Mouse (Mus musculus): ENCODE data around the gene Nudt7. TPM values are rescaled to one million over a fixed set of nuclear protein-coding genes. Genes with fewer than 3 reads are reported as not detected.
A peak's percentile ranks its signal among the peaks of the same experiment; 100 is the strongest.

Nudt7 gene
- polyA plus RNA-seq (2012; ENCODE audit: insufficient read depth, insufficient read length, missing spikeins), result 415 and 430 TPM in 2 replicates

DNA sequence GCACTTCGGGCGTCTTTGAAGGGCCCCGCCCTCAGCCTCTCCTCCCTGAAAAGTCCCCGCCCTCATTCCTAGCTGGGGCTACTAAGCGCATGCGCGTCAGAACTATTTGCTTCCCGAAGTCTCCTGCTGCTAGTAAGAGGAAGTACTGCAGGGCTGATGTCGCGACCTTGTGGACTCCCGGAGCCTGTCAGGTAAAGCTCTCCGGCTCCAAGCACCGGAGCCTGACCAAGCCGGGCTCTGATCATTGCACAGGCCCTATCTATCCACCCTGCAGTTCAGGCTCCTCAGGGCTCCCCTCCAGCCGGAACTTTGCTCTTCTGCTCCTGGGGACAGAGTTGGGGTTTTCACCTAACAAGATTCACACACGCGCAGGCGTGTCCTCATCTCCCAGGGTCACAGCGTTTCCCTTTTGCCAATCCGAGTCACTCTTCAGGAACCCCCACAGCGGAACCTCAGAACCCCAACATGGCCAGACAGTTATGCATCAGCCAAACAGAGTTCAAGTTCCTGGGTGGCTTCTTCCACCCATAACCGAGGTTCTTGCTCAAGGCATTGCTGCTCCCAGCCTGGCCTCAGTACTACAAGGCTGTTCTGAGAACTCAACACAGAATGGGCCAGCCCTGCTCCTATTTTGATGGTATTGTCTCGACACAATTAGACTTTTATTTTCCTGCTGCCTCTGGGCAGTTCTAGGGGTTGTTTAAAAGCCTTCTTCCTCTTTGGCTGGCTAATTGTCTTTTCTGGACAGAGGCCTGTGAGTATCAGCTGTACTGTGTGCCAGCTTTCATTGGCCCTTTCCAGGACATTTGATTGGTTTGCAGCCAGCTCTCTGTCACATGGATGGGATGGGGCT is at the start of gene Nudt7:
Nudt7 (plus strand) TSS at position 48 of the 853 bp plus-strand sequence.
- H3K27ac ChIP-seq (replicated peaks; ENCODE audit: low read depth, low read length), result peak within 1 kb of the TSS; percentile 85

DNA sequence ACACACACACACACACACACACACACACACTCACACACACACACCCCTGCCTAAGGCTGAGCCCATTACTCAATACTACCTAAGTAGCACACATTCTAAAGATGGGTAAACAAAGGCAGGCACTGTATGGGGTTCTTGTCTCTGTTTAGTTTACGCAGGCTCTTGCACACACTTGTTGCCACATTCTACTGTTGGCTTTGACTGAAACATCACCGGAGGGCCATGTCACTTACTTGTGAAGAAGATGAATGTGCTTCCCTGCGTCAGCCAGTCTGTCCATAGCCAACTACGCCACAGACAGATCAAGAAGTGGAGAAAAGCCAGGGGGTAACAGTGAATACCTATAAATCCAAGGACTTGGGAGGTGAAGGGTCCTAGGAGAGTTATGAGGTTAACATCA is 45.4 kb upstream of the Nudt7 start:
- Histone ChIP-seq H3K4me3 (ENCODE audit: insufficient read depth, low read depth, low read length) (no peak overlapping the region), H3K4me1 (ENCODE audit: control insufficient read depth, insufficient read depth, insufficient read length, low read length) (no peaks in the 10 kb centered on the region), H3K27ac (replicated peaks; ENCODE audit: low read depth, low read length) (no peak overlapping the region)

More for the DNA sequence above, at the start of gene Nudt7:
- Histone ChIP-seq H3K4me3 (ENCODE audit: insufficient read depth, low read depth, low read length) (peak within 1 kb of the TSS; percentile 86), H3K4me1 (ENCODE audit: control insufficient read depth, insufficient read depth, insufficient read length, low read length) (peaks cover 6% of the 10 kb centered on the region)

DNA sequence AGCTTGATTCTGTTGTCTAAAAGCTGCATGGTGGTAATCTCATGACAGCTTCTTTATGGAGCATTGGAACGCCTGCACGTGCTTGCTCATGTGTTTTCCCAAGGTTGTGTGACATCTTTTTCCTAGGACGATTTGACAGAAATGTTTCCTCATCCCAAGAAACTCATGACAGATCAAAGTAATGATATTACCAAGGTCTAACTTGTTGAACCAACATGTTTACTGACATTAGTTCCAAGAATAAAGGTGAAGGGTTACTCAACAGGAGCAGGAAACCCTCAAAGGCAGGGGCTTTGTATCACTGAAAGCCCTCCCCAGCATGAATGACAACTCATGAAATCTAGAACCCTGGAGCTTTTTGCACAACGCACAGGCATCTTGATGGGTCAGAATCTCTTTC is 42.6 kb upstream of the Nudt7 start:
- Histone ChIP-seq H3K27ac (replicated peaks; ENCODE audit: low read depth, low read length) (no peak overlapping the region), H3K4me3 (ENCODE audit: insufficient read depth, low read depth, low read length) (no peak overlapping the region), H3K4me1 (ENCODE audit: control insufficient read depth, insufficient read depth, insufficient read length, low read length) (no peaks in the 10 kb centered on the region; the same call in 1 of the 2 replicates)

DNA sequence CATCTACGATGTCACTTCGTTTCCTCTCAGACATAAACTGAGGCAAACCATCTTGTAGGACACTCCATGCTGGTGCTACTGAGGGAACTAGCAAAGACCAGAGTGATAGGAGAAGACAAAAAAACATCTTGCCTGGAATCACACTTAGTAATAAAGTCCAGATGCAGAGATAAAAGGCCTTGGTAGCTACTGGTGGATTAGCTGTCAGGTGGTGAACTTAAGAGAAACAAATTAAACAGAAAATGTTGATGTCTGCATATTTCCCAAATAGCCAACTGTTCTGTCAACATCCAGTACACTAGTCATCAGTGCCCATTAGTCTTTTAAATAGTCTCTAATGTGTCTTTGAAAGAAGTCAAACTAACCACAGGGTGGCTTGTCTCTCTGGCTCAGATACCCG is 40.0 kb upstream of the Nudt7 start:
- no peaks in the 10 kb centered on the region; the same call in 1 of the 2 replicates for H3K4me1 ChIP-seq (ENCODE audit: control insufficient read depth, insufficient read depth, insufficient read length, low read length)
- H3K4me3 ChIP-seq (ENCODE audit: insufficient read depth, low read depth, low read length), result no peak overlapping the region
- no peak overlapping the region for H3K27ac ChIP-seq (replicated peaks; ENCODE audit: low read depth, low read length)

DNA sequence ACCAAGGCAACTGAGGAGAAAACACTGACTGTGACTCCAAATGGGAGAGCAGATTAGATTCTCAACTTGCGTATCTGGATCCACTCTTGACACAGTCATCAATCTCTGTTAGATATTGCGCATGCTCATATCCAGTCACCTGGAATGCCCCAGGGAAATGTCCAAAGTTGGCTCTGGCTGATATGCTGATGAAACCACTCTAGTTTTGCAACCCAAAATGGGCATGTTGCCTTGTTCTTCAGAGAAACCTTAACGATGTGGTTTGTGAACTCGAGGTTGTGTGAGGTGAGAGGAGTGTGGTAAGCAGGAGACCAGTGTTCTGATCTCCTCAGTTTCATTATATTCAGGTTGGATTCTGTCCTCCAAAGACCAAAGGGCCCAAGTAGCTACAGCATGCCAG is 38.8 kb upstream of the Nudt7 start:
- Histone ChIP-seq H3K27ac (replicated peaks; ENCODE audit: low read depth, low read length) (peak overlapping the region; percentile 55; the same call in 1 of the 2 replicates), H3K4me3 (ENCODE audit: insufficient read depth, low read depth, low read length) (no peak overlapping the region), H3K4me1 (ENCODE audit: control insufficient read depth, insufficient read depth, insufficient read length, low read length) (no peaks in the 10 kb centered on the region; the same call in 1 of the 2 replicates)

DNA sequence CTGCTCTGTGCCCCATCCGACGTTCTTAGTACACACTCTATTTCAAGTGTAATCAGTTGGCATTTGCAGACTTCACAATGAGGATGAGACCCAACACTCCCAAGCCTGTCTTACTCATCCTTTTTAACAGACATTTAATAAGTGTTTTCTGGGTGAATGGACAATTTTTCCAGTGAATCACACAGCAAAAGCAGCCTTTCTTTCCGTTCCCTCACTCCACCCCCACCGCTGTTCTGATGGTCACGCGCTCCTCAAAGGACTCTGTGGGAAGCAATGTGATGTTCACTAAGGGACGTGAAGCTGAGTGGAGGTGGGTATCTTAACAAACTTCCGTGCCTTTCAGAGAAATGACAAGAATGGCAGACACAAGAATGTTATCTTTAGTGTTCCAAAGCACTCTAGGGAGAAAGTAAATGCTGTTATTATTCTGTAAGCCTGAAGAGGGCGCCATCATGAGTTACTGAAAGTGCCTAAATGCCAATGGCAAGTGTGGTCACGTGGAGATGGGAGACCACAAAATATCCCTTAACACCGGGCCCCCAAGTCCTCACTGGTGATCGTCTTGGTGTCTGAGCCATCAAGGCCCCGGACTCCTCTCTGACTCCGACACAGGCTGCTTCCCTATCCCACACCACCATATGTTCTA is 32.7 kb upstream of the Nudt7 start:
- Histone ChIP-seq H3K4me3 (ENCODE audit: insufficient read depth, low read depth, low read length) (no peak overlapping the region), H3K4me1 (ENCODE audit: control insufficient read depth, insufficient read depth, insufficient read length, low read length) (no peaks in the 10 kb centered on the region), H3K27ac (replicated peaks; ENCODE audit: low read depth, low read length) (no peak overlapping the region)

DNA sequence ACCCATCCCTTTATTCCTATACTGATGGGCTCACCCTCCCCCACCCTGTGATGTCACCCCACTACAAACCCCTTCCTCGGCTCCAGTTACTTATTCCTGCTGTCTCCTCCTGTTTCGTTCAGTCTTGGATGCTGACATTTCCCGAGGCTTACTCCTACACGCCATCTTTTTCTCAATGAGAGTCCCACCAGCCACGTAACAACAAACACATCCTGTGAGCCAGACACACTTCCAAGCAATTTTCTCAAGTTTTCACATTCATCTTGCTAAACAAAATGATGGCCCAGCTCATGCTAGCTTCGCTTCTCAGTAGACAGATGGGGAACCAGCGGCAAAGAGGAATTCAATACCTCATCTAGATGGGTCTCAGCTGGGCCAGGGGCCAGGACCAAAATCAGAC is 30.0 kb upstream of the Nudt7 start:
- Histone ChIP-seq H3K4me3 (ENCODE audit: insufficient read depth, low read depth, low read length) (no peak overlapping the region), H3K4me1 (ENCODE audit: control insufficient read depth, insufficient read depth, insufficient read length, low read length) (no peaks in the 10 kb centered on the region), H3K27ac (replicated peaks; ENCODE audit: low read depth, low read length) (no peak overlapping the region)

DNA sequence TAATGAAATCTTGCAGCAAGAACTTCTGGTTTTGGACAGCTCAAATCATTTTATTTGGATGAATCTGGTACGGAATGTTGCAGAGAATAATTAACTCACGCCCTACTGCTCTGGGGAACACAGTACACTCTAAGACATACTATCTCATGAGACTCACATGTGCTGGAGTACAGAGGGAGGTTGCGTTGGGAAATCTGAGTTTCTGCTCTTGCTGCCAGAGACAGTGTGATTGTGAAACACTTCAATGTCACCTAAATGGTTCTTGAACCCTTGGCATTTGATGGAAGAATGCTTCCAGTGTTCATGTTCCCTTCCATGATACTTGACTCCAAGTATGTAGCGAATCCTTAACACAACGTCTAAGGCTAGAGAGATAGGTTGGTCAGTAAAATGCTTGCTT is 27.4 kb upstream of the Nudt7 start:
- Histone ChIP-seq H3K4me3 (ENCODE audit: insufficient read depth, low read depth, low read length) (no peak overlapping the region), H3K27ac (replicated peaks; ENCODE audit: low read depth, low read length) (no peak overlapping the region), H3K4me1 (ENCODE audit: control insufficient read depth, insufficient read depth, insufficient read length, low read length) (no peaks in the 10 kb centered on the region)

DNA sequence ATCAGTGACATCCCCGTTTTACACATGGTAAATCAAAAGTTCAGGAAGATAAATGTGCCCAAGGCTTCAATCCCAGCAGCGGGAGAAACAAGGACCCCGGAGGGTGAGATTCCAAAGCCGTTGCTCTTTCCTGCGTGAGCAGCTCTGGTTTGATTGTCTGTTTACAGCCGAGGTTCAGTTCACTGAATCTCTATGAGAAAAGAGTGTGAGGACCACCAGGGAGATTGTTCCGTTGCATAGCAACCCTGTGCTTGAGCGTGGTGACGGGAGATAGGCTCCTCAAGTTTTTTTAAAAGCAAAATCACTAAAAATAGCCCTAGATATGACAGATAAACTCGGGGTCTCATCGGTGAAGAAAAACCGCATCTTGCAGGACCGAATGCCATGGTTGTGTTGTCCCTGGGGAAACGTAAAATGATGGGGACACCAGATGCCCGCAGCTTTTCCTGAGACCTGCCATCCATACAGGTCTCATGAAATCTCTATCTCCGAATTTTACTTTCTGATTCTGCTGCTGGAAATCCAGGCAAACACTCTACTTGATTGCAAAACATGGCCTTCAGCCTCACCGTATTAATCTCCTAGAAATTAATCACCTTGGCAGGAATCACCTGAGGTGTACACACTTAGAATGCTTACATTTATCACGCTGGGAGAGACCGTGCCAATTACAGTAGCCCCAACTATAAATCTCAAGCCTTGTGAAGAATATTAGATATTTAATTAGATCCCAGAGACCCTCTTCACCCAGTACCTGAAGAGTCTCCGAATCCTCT is 23.8 kb upstream of the Nudt7 start:
- Histone ChIP-seq H3K4me3 (ENCODE audit: insufficient read depth, low read depth, low read length) (no peak overlapping the region), H3K27ac (replicated peaks; ENCODE audit: low read depth, low read length) (no peak overlapping the region), H3K4me1 (ENCODE audit: control insufficient read depth, insufficient read depth, insufficient read length, low read length) (no peaks in the 10 kb centered on the region)

DNA sequence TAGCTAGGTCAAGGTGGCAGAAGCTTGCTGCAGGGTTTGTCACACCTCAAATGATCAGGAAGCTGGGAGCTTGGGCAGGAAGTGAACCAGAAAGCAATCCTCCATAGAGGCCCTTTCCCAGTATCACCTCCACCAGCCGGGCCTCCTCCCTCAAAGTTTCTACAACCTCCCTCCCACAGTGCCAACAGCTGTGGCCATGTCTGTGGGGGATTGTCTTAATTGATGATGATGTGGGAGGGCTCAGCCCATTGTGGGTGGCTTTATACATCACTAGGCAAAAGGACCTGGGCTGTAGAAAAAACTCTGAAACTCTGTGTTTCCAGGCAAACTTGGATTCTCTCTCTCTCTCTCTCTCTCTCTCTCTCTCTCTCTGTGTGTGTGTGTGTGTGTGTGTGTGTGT is 18.3 kb upstream of the Nudt7 start:
- Histone ChIP-seq H3K4me3 (ENCODE audit: insufficient read depth, low read depth, low read length) (no peak overlapping the region), H3K27ac (replicated peaks; ENCODE audit: low read depth, low read length) (no peak overlapping the region), H3K4me1 (ENCODE audit: control insufficient read depth, insufficient read depth, insufficient read length, low read length) (no peaks in the 10 kb centered on the region)

DNA sequence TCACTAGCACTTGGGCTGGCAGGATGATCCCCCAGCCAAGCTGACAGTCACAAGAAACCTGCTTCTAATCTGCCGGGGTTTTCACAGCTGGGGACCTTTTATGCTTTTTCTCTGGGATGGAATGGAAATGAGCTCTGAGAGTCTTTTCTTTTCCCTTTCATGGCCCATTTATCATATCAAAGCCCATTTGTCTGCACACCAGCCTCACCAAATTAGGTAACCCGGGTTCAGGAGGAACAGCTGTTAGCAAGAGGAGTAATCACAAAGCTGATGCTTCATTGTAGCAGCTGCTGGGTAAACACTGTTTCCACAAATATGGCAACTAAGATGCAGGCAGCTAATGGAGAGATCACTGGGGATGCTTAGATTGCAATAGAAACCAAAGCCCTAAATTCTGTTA is 17.3 kb upstream of the Nudt7 start:
- Histone ChIP-seq H3K4me3 (ENCODE audit: insufficient read depth, low read depth, low read length) (no peak overlapping the region), H3K4me1 (ENCODE audit: control insufficient read depth, insufficient read depth, insufficient read length, low read length) (no peaks in the 10 kb centered on the region), H3K27ac (replicated peaks; ENCODE audit: low read depth, low read length) (no peak overlapping the region)

DNA sequence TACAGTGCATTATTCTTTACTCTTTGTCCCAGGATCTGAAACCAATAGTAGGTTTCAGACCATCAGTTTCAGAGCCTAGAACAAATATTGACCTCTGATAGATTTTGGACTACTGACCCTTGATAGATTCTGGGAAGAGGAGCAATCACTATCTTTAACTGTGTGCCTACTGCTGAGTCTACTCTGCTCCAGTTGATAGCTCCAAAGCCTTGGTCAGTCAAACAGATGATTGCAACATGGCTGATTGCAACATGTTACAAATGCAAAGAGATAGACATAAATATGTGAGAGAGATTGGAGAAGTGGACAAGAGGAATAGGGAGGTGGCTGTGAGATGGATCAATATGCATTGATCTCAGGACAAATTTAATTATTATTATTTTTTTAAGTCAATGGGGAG is 15.9 kb upstream of the Nudt7 start:
- Histone ChIP-seq H3K27ac (replicated peaks; ENCODE audit: low read depth, low read length) (no peak overlapping the region), H3K4me3 (ENCODE audit: insufficient read depth, low read depth, low read length) (no peak overlapping the region), H3K4me1 (ENCODE audit: control insufficient read depth, insufficient read depth, insufficient read length, low read length) (no peaks in the 10 kb centered on the region)

DNA sequence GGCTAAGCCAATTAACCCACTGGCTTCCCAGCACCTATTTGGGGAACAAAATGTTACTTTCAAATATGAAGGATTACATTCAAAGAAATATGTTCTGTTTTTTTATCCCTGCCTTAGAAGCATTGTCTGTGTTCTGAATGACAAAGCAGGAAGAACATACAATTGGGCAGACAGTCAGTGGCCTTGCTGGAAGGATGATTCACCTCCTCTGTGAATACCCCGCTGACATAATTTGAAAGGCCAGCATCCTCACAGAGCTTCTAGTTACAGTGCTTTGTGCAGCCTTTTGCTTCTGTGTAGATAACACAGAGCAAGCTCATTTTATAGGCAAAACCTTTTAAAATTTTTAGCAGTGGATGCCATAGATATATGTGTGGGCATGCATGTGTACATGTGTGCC is 11.6 kb upstream of the Nudt7 start:
- no peaks in the 10 kb centered on the region for H3K4me1 ChIP-seq (ENCODE audit: control insufficient read depth, insufficient read depth, insufficient read length, low read length)
- no peak overlapping the region for H3K4me3 ChIP-seq (ENCODE audit: insufficient read depth, low read depth, low read length)
- H3K27ac ChIP-seq (replicated peaks; ENCODE audit: low read depth, low read length), result no peak overlapping the region

DNA sequence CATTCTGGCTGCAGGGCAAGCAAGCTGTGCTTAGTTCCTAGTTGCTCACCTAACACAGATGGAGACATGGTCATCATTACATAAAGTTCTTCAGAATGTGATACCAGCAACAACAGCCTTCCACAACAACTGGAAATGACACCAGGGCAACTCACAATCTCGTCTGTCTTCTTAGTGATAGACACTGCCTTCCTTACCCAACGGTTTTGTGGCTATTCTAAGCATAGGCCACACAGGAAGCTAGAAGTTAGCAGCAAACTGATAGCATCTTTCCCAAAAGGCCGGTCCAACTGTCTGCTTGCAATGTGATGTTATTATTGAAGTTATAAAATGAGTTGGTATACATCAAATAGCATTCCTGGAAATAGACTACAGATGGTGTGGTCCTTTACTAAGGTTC is 9.7 kb upstream of the Nudt7 start:
- H3K27ac ChIP-seq (replicated peaks; ENCODE audit: low read depth, low read length), result no peak overlapping the region
- no peak overlapping the region for H3K4me3 ChIP-seq (ENCODE audit: insufficient read depth, low read depth, low read length)

DNA sequence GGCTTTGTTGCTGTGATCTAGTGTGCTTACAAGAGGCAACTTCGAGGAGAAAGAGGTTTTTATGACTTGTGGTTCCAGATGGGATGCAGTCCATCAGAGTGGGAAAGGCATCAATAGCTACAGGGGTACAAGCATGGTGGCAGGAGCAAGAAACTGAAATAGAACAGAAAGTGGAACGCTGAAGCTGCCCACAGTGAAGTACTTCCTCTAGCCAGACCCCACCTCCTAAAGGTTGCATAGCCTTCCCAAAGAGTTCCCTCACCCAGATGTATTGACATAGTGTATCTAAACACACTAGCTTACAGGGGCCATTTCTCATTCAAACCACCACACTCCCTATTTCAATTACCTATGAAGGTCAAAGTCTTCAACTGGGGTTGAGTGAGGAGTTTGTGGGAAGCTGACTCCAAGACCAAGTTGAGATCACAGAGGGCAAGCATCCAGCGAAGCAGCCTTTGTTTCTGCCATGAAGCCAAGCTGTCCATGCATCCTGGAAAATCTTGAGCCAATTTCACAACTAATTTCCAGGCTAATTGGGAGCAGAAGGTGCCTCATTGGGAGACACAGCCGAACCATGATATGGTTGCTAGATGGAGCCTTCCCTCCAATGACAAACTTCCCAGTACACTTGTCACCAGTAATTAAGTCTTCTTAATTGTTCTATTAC is 9.1 kb upstream of the Nudt7 start:
- H3K4me1 ChIP-seq (ENCODE audit: control insufficient read depth, insufficient read depth, insufficient read length, low read length), result no peaks in the 10 kb centered on the region
- H3K27ac ChIP-seq (replicated peaks; ENCODE audit: low read depth, low read length), result no peak overlapping the region
- no peak overlapping the region for H3K4me3 ChIP-seq (ENCODE audit: insufficient read depth, low read depth, low read length)

More for the DNA sequence above, 9.7 kb upstream of the Nudt7 start:
- H3K4me1 ChIP-seq (ENCODE audit: control insufficient read depth, insufficient read depth, insufficient read length, low read length), result no peaks in the 10 kb centered on the region

Measured in brown adipose tissue, adult 24 weeks (tissue).